Mouse (Mus musculus): ENCODE results near the gene Ubtd2. TPM values are rescaled to one million over a fixed set of nuclear protein-coding genes. Genes with fewer than 3 reads are reported as not detected.

Gene Ubtd2
- polyA plus RNA-seq, 1 experiment from 2014 or later = 3.2 TPM

DNA sequence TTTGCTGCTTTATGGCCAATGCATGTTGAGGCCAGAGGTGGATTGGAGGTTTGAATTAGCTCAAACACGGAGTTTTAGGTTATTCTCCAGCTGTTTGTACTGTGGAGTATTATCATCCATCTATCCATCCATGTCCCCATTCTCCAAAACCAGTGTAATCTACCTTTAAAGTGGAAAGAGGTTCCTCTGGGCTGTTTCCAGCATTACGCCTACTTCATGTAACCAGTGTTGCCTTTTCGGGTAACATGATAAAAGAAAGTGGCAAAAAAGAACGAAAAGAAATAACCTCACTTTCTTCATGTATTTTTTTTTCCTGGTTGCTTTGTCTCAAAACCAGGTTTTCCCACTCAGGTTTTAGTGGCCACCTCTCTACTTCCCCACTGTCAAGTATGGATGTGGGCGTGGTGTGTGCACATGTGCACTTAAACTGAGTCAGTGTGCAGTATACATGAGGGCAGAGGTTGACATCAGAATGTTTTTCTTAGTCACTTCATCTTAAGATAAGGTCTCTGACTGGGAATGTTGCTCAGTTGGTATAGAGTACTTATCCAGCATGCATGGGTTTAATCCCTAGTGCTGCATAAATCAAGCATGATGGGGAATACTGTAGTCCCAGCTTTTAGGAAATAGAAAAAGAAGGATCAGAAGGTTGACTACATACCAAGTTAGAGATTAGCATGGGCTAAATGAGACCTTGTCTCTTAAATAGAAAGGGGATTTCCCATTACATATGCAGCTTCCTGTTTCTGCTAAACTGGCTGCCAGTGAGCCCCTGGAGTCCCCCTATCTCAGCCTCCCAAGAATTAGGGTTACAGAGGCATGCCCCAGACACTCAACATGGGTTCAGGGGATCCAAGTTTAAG, 33.9 kb downstream of the Ubtd2 start:
- DNase-seq (no peak), ATAC-seq (no peak)
- H3K27ac ChIP-seq (ENCODE audit: low read depth) = no peak overlapping the region
- no peak overlapping the region for H3K9ac ChIP-seq (replicated peaks)
- H3K9me3 ChIP-seq (ENCODE audit: low read length) = no peaks in the 10 kb centered on the region
- H3K36me3 ChIP-seq (replicated peaks; ENCODE audit: insufficient read depth, low read length) = no peaks in the 10 kb centered on the region
- 56% methylated on average over 5 of the region's 5 CpGs for WGBS (ENCODE audit: insufficient replicate concordance)
- H3K4me2 ChIP-seq (ENCODE audit: low read depth, low read length) = no peak overlapping the region
- no peak for TF ChIP-seq EP300 (IDR thresholded peaks at IDR 0.05; ENCODE audit: low read depth)
- TF ChIP-seq CTCF (IDR thresholded peaks at IDR 0.05; ENCODE audit: low read depth) = no peak
- H3K4me3 ChIP-seq (ENCODE audit: low read depth, low read length) = no peak overlapping the region
- H3K27me3 ChIP-seq (ENCODE audit: insufficient read depth, low read length) = no peaks in the 10 kb centered on the region
- peaks cover 14% of the 10 kb centered on the region; the same call in 1 of the 2 replicates for H3K4me1 ChIP-seq (ENCODE audit: insufficient read depth)

DNA sequence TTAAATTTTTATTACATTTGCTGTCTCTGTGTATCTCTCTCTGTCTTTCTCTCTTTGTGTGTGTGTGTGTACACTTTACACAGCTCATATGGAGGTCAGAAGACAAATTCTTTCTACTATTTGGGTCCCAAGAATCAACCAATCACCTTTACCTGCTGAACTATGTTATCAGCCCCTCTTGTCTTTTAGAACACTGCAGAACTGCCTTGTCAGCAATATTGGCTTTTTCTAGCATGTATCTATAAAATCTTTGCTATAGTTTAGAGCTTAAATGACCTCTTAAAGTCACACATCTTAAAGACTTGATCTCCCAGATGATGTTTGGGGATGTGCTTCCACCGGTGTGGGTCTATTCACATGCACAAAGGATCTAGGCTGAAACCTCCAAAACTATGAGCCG, 35.9 kb downstream of the Ubtd2 start:
- TF ChIP-seq EP300 (IDR thresholded peaks at IDR 0.05; ENCODE audit: low read depth) = no peak
- no peak for TF ChIP-seq CTCF (IDR thresholded peaks at IDR 0.05; ENCODE audit: low read depth)
- no peak overlapping the region for H3K4me3 ChIP-seq (ENCODE audit: low read depth, low read length)
- WGBS (ENCODE audit: insufficient replicate concordance) = 88% methylated on average over 2 of the region's 2 CpGs
- DNase-seq = no peak
- peaks cover 14% of the 10 kb centered on the region; the same call in 1 of the 2 replicates for H3K4me1 ChIP-seq (ENCODE audit: insufficient read depth)
- H3K27me3 ChIP-seq (ENCODE audit: insufficient read depth, low read length) = no peaks in the 10 kb centered on the region
- ATAC-seq = no peak
- H3K4me2 ChIP-seq (ENCODE audit: low read depth, low read length) = no peak overlapping the region
- no peaks in the 10 kb centered on the region for H3K9me3 ChIP-seq (ENCODE audit: low read length)
- H3K9ac ChIP-seq (replicated peaks) = no peak overlapping the region
- no peak overlapping the region for H3K27ac ChIP-seq (ENCODE audit: low read depth)
- no peaks in the 10 kb centered on the region for H3K36me3 ChIP-seq (replicated peaks; ENCODE audit: insufficient read depth, low read length)

DNA sequence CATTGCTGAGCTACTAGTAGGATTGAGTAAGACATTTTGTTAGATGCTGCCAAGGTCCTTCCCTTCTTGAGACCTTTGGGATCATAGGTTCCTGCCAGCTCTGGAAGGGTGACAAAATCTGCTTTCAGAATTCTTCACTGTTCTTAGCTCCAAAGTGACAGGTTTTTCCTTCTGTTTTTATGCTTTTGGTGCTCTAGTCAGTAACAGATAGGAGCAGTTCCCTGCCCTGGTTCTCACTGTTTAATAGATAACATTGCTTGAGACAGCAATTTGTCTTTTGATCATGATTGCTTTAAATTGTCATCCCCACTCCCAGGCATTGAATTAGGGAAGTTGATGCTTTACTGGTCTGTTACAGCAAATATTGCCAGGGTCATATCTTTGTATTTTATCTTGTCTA, 38.1 kb downstream of the Ubtd2 start:
- H3K4me1 ChIP-seq (ENCODE audit: insufficient read depth) = peaks cover 14% of the 10 kb centered on the region; the same call in 1 of the 2 replicates
- DNase-seq = no peak

DNA sequence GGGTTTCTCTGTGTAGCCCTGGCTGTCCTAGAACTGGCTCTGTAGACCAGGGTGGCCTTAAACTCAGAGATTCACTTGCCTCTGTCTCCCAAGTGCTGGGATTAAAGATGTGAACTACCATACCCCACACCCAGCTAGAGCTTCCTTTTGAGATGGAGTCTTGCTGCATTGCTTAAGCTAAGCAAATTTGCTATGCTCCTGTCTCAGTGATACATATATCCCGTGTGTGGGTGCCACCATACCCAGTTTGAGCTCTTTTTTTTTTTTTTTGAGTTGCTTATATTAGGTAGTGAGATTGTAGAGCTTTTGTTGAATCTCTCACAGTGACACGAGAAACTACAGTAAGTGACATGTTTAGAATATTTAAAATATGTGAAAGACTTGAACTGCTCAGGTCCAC, 40.1 kb downstream of the Ubtd2 start:
- DNase-seq = no peak
- no peaks in the 10 kb centered on the region for H3K36me3 ChIP-seq (replicated peaks; ENCODE audit: insufficient read depth, low read length)
- no peaks in the 10 kb centered on the region for H3K27me3 ChIP-seq (ENCODE audit: insufficient read depth, low read length)
- no peak overlapping the region for H3K27ac ChIP-seq (ENCODE audit: low read depth)
- no peak overlapping the region for H3K4me2 ChIP-seq (ENCODE audit: low read depth, low read length)
- no peak overlapping the region for H3K9ac ChIP-seq (replicated peaks)
- no peak for TF ChIP-seq EP300 (IDR thresholded peaks at IDR 0.05; ENCODE audit: low read depth)
- TF ChIP-seq CTCF (IDR thresholded peaks at IDR 0.05; ENCODE audit: low read depth) = no peak
- ATAC-seq = no peak
- H3K4me1 ChIP-seq (ENCODE audit: insufficient read depth) = peaks cover 3% of the 10 kb centered on the region; the same call in 1 of the 2 replicates
- WGBS (ENCODE audit: insufficient replicate concordance) = 73% methylated on average over 2 of the region's 2 CpGs
- no peaks in the 10 kb centered on the region for H3K9me3 ChIP-seq (ENCODE audit: low read length)
- no peak overlapping the region for H3K4me3 ChIP-seq (ENCODE audit: low read depth, low read length)

More for the DNA sequence above, 38.1 kb downstream of the Ubtd2 start:
- Histone ChIP-seq H3K27ac (ENCODE audit: low read depth) (no peak overlapping the region), H3K27me3 (ENCODE audit: insufficient read depth, low read length) (no peaks in the 10 kb centered on the region), H3K9ac (replicated peaks) (no peak overlapping the region), H3K36me3 (replicated peaks; ENCODE audit: insufficient read depth, low read length) (no peaks in the 10 kb centered on the region), H3K4me3 (ENCODE audit: low read depth, low read length) (no peak overlapping the region), H3K4me2 (ENCODE audit: low read depth, low read length) (no peak overlapping the region), H3K9me3 (ENCODE audit: low read length) (no peaks in the 10 kb centered on the region)
- TF ChIP-seq CTCF (IDR thresholded peaks at IDR 0.05; ENCODE audit: low read depth) (no peak), EP300 (IDR thresholded peaks at IDR 0.05; ENCODE audit: low read depth) (no peak)
- ATAC-seq = no peak

DNA sequence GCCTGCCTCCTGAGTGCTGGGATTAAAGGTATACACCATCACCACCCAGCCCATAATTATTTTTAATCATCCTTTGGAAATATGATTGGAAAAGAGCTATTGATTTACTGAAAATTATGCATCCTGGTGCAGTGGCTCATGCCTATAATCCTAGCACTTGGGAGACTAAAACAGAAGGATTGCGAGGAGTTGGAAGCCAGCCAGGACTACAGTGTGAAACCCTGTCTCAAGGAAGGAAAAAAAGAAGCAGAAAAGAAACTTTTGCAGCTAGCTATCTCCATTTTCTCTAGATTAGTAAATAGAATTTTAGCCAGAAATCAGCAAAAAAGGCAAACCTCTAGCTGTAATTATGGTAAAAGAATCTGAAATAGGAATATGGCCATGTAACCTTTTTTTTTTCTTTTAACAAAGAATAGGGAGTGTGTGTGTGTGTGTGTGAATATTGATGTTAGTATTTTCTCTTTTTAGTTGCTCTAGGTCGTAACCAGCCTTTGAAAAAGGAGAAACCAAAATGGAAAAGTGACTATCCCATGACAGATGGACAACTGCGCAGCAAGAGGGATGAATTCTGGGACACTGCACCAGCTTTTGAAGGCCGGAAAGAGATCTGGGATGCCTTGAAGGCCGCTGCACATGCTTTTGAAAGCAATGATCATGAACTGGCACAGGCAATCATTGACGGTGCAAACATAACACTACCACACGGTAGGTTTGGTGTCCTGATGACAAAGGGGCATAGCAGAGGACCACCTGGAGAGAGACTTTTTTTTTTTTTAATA, 43.8 kb downstream of the Ubtd2 start:
- H3K36me3 ChIP-seq (replicated peaks; ENCODE audit: insufficient read depth, low read length) = no peaks in the 10 kb centered on the region
- ATAC-seq (no peak), DNase-seq (no peak)
- no peaks in the 10 kb centered on the region for H3K27me3 ChIP-seq (ENCODE audit: insufficient read depth, low read length)
- no peak overlapping the region for H3K4me3 ChIP-seq (ENCODE audit: low read depth, low read length)
- no peaks in the 10 kb centered on the region for H3K4me1 ChIP-seq (ENCODE audit: insufficient read depth)
- 83% methylated on average over 7 of the region's 7 CpGs for WGBS (ENCODE audit: insufficient replicate concordance)
- H3K27ac ChIP-seq (ENCODE audit: low read depth) = no peak overlapping the region
- TF ChIP-seq CTCF (IDR thresholded peaks at IDR 0.05; ENCODE audit: low read depth) (no peak), EP300 (IDR thresholded peaks at IDR 0.05; ENCODE audit: low read depth) (no peak)
- no peak overlapping the region for H3K4me2 ChIP-seq (ENCODE audit: low read depth, low read length)
- no peaks in the 10 kb centered on the region for H3K9me3 ChIP-seq (ENCODE audit: low read length)
- H3K9ac ChIP-seq (replicated peaks) = no peak overlapping the region

DNA sequence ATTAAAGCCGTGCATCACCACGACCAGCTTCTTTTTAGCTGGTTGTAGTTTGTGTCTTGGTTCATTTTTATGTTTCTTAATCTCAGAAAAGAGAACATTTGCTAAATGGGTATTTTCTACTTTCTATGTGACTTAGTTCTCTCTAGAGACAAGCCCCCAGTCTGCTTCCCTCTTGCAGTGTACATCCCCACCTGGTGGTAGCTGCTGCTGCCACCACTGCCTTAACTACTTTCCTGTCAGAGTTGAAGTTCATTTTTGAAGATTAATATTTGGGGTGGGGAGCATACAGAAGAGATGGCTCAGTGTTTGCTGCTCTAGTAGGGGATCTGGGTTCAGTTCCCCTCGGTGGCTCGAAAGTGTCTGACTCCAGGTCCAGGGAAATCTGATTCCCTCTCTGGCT, 44.8 kb downstream of the Ubtd2 start:
- 83% methylated on average over 4 of the region's 4 CpGs for WGBS (ENCODE audit: insufficient replicate concordance)
- no peak for ATAC-seq

More for the DNA sequence above, 44.8 kb downstream of the Ubtd2 start:
- no peak for DNase-seq
- Histone ChIP-seq H3K27me3 (ENCODE audit: insufficient read depth, low read length) (no peaks in the 10 kb centered on the region), H3K27ac (ENCODE audit: low read depth) (no peak overlapping the region), H3K4me2 (ENCODE audit: low read depth, low read length) (no peak overlapping the region), H3K4me3 (ENCODE audit: low read depth, low read length) (no peak overlapping the region), H3K4me1 (ENCODE audit: insufficient read depth) (no peaks in the 10 kb centered on the region), H3K9me3 (ENCODE audit: low read length) (no peaks in the 10 kb centered on the region), H3K9ac (replicated peaks) (no peak overlapping the region), H3K36me3 (replicated peaks; ENCODE audit: insufficient read depth, low read length) (no peaks in the 10 kb centered on the region)
- TF ChIP-seq CTCF (IDR thresholded peaks at IDR 0.05; ENCODE audit: low read depth) (peak; percentile 33), EP300 (IDR thresholded peaks at IDR 0.05; ENCODE audit: low read depth) (no peak)

Measured in liver, postnatal 0 days (tissue).